Mouse (Mus musculus) retina, adult 2 months (tissue): Measurements from ENCODE around the gene Pitpnm3.

ENCODE experiments used
- DNase-seq: peaks from one replicate; pipeline ENCODE4 v3.0.0-alpha.2; 2012; ENCODE audit warnings: low read depth, low spot score

Pitpnm3 gene

GRCm38 (mm10) chr11:72136231-72136982 is 829 bp upstream of the Pitpnm3 start:
- no peak for DNase-seq

- no peak for DNase-seq
Observed at GRCm38 (mm10) chr11:72134536-72135382, 819 bp downstream of the Pitpnm3 start.

- DNase-seq, result no peak
Observed at GRCm38 (mm10) chr11:72133075-72133474, 2.5 kb downstream of the Pitpnm3 start.

GRCm38 (mm10) chr11:72132266-72132665 is 3.3 kb downstream of the Pitpnm3 start:
- DNase-seq, result no peak

GRCm38 (mm10) chr11:72131697-72132096 is 3.9 kb downstream of the Pitpnm3 start:
- no peak for DNase-seq

- DNase-seq, result no peak
Observed at GRCm38 (mm10) chr11:72130905-72131304, 4.7 kb downstream of the Pitpnm3 start.

GRCm38 (mm10) chr11:72130472-72130871 is 5.1 kb downstream of the Pitpnm3 start:
- DNase-seq, result no peak

- DNase-seq, result peak; percentile 92
Observed at GRCm38 (mm10) chr11:72130021-72130420, 5.6 kb downstream of the Pitpnm3 start.

- DNase-seq, result no peak
Observed at GRCm38 (mm10) chr11:72129032-72129894, 6.3 kb downstream of the Pitpnm3 start.

GRCm38 (mm10) chr11:72127450-72128189 is 8.0 kb downstream of the Pitpnm3 start:
- DNase-seq, result no peak

GRCm38 (mm10) chr11:72125781-72126180 is 9.8 kb downstream of the Pitpnm3 start:
- no peak for DNase-seq

- no peak for DNase-seq
Observed at GRCm38 (mm10) chr11:72123531-72123930, 12.0 kb downstream of the Pitpnm3 start.

GRCm38 (mm10) chr11:72120354-72120753 is 15.2 kb downstream of the Pitpnm3 start:
- DNase-seq, result no peak

- DNase-seq, result no peak
Observed at GRCm38 (mm10) chr11:72118630-72119029, 16.9 kb downstream of the Pitpnm3 start.

GRCm38 (mm10) chr11:72113296-72113695 is 22.3 kb downstream of the Pitpnm3 start:
- no peak for DNase-seq

GRCm38 (mm10) chr11:72110726-72111125 is 24.9 kb downstream of the Pitpnm3 start:
- no peak for DNase-seq

- no peak for DNase-seq
Observed at GRCm38 (mm10) chr11:72104223-72104622, 31.4 kb downstream of the Pitpnm3 start.

GRCm38 (mm10) chr11:72103530-72103929 is 32.0 kb downstream of the Pitpnm3 start:
- no peak for DNase-seq

GRCm38 (mm10) chr11:72100996-72101395 is 34.6 kb downstream of the Pitpnm3 start:
- DNase-seq, result no peak

- no peak for DNase-seq
Observed at GRCm38 (mm10) chr11:72099181-72099580, 36.4 kb downstream of the Pitpnm3 start.

GRCm38 (mm10) chr11:72098027-72098426 is 37.6 kb downstream of the Pitpnm3 start:
- no peak for DNase-seq
